Mouse (Mus musculus) ES-Bruce4 (cell line): ENCODE measurements around the gene Ptprd.

Source experiments
- CTCF ChIP-seq: IDR thresholded peaks from one replicate; pipeline ENCODE4 v1.8.1; 2011; ENCODE audit warnings: low read depth, low read length
- EP300 ChIP-seq: IDR thresholded peaks from 2 replicates; pipeline ENCODE4 v1.6.1; 2011; ENCODE audit warnings: low read depth, low read length; ENCODE audit not compliant: insufficient read depth

DNA sequence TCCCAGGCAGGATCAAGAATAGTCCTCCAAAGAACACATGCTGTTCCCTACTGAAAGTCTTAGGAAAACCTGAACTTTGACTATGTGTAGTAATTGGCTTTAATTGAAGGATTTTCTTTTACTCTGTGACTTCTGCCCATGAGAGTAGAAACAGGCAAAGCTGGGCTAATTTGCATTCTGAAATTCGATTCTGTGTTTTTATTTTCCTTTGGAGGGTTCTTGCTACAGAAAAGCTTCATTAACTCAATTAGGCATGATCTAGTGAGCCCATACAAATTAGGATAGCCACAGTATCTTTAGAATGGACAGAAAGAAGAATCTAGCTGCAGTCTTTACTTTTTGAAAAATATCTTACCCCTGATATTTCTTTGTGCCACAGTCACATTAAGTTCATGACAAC lies 2021.0 kb downstream of the Ptprd start:
- TF ChIP-seq EP300 = no peak
- TF ChIP-seq CTCF = no peak
